Mouse (Mus musculus): ENCODE measurements at regions not wholly inside any gene's neighbourhood (a gene's known extent, or its start where the extent isn't known, plus 50 kb on each side); places are given as distances from the start of the nearest gene placed in this dataset.
"Not testable (repeated sequence)": the region's sequence is repeated elsewhere in the genome, so short reads cannot be mapped to it uniquely, and the experiment has no call there.

DNA sequence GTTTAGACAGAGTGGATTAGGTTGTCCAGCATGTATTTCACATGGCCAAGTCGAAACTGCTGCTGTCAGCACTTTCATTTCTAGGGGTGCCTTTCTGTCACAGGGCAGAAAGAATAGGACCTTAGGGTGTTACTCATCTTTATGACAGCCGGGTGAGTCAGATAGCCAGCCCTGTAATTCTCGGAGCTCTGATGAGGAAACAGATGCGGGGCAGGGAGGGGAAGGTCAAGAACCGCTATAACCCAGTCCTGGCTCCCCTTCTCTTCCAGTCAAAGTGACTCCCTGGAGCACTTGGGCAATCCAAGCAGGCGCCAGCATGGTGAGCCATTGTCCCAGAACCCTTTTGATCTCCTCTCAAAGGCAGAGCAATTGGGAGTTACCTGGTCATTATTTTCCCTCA is 69.4 kb upstream of the Jarid2 start:
- no peak for DNase-seq (ENCODE audit: low read depth, low spot score)

DNA sequence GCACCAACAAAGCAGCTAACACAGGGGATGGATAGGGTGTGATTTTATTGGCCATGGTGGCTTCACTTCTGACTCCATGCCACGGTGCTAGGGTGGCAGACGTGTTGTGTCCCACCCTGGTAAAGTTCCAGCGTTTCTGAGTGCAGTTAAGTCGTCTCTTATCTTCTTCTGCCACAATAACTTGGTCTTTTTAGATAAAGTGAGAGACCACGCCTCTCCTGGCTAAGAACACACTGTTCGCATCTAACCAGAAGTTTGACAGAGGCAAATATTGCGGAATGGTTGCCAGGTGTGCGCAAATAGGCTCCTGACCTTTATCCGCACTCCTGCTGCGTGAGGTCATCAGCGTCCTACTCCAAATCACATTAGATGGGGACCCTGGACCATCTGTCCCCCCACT is 66.2 kb upstream of the Jarid2 start:
- DNase-seq (ENCODE audit: low read depth, low spot score) = no peak

DNA sequence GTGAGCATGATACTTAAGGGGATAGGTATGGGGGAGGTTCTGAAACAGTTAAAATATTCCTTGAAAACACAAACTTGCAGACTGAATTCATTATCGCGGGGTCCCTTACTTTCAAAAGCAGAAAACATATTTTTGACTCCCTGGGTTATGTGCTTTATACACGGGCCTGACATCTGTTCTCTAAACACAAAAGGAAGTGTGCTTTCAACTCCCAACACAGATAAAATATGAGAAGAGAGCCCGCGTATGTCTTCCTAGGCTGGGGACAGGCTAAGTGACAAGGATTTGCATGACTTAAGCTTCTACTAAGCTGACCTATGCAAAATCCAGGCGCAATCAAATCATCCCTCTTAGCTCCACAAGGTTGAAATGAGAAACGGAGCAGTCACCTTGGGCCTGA is 65.5 kb upstream of the Jarid2 start:
- DNase-seq (ENCODE audit: low read depth, low spot score) = no peak

DNA sequence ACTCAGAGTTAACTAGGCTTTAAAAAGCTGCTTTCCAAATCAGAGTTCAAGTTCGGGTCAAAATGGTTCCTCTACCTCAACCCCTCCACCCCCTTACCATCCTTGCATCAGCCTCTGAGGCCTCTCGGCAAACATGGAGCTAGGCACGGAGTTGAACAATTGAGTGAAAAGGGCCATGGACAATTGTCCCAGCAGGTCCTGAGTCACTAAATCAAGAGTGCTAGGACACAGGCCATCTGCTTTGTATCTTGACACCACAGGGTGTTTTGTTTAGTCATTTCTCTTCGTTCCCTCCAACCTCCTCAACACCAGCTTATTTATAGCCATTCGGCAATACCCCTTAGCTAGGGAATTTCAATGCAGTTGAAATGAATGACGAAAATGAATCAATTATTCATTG is 59.5 kb upstream of the Jarid2 start:
- no peak for DNase-seq (ENCODE audit: low read depth, low spot score)

DNA sequence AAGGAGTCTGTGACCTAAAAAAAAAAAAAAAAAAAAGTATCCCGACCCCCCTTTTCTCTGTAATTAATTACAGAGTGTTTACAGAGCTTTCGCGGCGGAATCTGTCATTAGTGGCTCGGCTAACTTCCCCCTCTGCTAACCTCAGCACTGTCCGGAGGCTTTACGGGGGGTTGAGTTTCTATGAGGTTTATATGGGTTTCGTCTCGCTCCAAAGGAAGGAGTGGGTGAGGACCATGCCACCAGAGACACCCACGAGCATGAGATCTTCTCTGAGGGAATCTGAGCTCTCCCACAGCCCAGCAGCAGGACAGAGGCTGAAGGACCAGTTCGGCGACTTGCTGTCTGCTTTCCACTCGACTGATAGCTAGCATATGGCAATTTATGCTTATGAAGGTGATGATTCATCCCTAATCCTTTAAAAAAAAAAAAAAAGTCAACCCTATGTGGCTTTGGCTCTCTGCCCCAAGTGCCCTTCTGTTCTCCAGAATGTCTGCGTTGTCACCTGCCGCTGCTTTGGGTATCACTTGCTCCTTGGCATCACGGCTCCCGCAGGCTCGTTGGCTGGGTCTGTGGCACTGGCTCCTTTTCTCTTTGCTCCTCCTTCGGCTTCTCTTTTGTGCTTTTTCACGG is 55.8 kb upstream of the Jarid2 start:
- no peak for DNase-seq (ENCODE audit: low read depth, low spot score)

DNA sequence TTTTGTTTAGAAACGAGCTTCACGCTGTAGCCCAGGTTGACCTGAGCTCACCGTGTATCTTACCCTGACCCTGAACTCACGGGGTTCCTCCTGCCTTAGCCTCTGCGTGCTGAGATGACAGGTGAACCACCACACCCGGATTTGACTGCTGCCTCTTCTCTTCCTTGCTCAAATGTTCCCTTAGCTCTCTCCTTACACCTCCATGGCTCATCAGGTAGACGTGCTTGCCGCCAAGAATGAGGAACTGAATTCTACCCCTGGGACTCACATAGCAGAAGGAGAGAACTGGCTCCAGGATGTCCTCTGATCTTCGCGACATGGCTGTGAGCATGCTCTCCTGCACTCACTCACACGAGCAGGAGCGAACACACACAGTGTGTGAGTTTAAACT is 55.3 kb upstream of the Jarid2 start:
- DNase-seq (ENCODE audit: low read depth, low spot score) = no peak

- DNase-seq (ENCODE audit: low read depth, low spot score) = no peak
Observed at GRCm38 (mm10) chr13:44674926-44675650, 54.2 kb upstream of the Jarid2 start.

DNA sequence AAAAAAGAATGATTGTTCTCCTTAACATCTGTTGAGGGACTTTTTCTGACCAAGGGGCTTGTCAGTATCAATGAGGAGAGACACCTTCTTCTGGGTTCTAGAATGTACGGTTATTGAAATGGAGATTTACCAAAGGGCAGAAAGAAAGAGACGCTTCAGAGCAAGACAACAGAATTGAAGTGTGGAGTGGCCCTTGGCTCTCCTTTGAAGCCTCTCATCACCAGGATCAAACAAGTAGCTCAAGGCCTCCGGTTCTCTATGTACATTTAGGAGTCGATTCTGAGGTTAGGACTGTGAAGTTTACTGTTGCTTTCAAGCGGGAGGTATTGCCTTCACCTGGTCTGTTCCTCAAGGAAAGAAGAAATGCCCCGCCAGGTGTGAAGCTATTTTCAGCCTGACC is 53.2 kb upstream of the Jarid2 start:
- DNase-seq (ENCODE audit: low read depth, low spot score) = no peak

GRCm38 (mm10) chr13:44678121-44678520 is 51.2 kb upstream of the Jarid2 start:
- DNase-seq (ENCODE audit: low read depth, low spot score) = no peak

DNA sequence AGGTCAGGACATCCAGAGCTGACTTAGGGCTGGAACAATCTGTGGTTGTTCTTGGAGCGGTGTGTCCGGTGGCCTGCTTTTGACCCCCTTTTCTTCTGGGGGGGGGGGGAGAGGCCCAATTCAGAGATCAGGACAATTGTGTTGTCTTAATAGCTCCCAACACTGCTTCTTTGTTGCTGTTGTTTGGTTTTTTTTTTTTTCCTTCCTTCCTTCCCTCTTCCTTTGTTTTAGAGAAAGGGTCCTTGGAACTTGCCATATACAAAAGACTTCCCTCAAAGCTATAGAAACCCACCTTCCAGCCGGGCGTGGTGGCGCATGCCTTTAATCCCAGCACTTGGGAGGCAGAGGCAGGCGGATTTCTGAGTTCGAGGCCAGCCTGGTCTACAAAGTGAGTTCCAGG is 49.8 kb upstream of the Jarid2 start:
- DNase-seq (ENCODE audit: low read depth, low spot score) = not testable (repeated sequence)

Measured in embryo, embryonic 11.5 days (tissue).